Mouse (Mus musculus) macrophage (primary cell): ENCODE measurements at regions not wholly inside any gene's neighbourhood (a gene's known extent, or its start where the extent isn't known, plus 50 kb on each side); places are given as distances from the start of the nearest gene placed in this dataset.

Experiments
- H3K27ac ChIP-seq: fragments of 350-480 bp; formaldehyde crosslinking; 2 replicates; pipeline ENCODE4 v1.9.0; 2021
- H3K36me3 ChIP-seq: fragments of 350-480 bp; formaldehyde crosslinking; 2 replicates; pipeline ENCODE4 v1.9.0; 2021; ENCODE audit errors: inconsistent target
- H3K4me3 ChIP-seq: fragments of 350-480 bp; formaldehyde crosslinking; 2 replicates; pipeline ENCODE4 v1.9.0; 2021; ENCODE audit errors: inconsistent target
- H3K79me2 ChIP-seq: fragments of 350-480 bp; formaldehyde crosslinking; 2 replicates; pipeline ENCODE4 v1.9.0; 2021; ENCODE audit errors: inconsistent target
- WGBS: methylation state at CpG from one replicate; pipeline ENCODE4 v1.1.7; 2026; ENCODE audit warnings: inconsistent platforms; ENCODE audit not compliant: missing documents; 5-methylcytosine and 5-hydroxymethylcytosine counted together

DNA sequence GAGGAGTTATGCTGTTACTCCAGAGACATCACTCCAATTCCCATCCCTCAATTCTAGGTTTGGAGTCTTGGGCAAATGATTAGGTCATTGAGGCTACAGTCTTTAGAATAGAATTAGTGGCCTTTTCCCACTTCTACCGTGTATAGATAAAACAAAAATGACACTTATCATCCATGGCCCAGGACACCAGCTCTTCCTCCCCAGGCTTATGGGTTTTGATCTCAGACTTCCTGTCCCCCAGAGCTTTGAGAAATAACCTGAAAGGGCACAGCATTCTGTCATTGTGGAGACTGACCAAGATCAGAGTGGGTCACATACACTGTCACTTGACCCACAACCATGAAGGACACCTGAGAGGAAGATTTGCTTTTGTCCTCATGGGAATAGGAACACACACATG is 283.3 kb upstream of the Gm5148 start:
- no peaks in the 10 kb centered on the region for H3K79me2 ChIP-seq
- no peak overlapping the region for H3K4me3 ChIP-seq
- no peak overlapping the region for H3K27ac ChIP-seq
- H3K36me3 ChIP-seq = no peaks in the 10 kb centered on the region
- whole genome bisulfite sequencing = 87% methylated on average over 1 of the region's 1 CpGs

DNA sequence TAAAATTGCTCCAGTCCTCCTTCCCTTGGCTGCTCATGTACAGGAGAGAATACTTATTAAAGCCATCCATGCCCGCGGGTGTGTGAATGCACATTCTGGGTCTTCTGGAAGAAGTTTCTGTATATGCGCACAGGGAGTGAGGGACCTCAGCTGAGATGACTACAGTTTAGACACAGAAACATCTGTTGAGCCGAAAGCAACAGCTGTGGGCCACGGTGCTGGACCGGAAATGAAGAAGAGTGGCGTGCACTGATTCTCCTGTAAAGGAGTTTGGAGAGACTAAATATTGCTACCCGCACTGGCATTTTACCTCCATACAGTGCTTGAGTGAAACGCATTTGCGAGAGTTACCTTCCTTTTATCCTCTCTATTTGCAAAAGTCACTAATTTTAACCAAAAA is 278.0 kb upstream of the Gm5148 start:
- Histone ChIP-seq H3K4me3 (no peak overlapping the region), H3K27ac (no peak overlapping the region), H3K79me2 (no peaks in the 10 kb centered on the region), H3K36me3 (no peaks in the 10 kb centered on the region)
- WGBS = 96% methylated on average over 10 of the region's 10 CpGs

GRCm38 (mm10) chr3:37999779-38000178 is 275.5 kb upstream of the Gm5148 start:
- Histone ChIP-seq H3K79me2 (no peaks in the 10 kb centered on the region), H3K36me3 (no peaks in the 10 kb centered on the region), H3K4me3 (no peak overlapping the region), H3K27ac (no peak overlapping the region)
- WGBS = 100% methylated on average over 1 of the region's 1 CpGs

DNA sequence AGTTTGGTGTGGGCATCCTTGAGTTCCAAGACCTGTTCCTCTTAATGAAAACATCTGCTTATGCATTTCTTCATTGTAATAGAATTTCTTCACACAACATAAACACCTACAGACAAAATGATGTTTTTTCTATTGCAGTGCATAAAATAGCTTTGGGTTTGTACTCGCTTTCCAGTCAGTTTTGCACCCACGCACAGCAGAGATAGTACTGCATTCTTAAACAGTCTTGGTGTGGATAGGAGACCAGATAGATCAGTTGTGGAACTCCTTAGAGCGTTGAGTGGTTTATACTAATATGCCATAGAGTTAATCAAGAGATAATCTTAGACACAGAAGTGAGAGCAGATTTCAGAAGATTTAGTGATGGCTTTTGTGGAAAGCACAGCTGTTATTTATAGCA is 273.7 kb upstream of the Gm5148 start:
- H3K4me3 ChIP-seq = no peak overlapping the region
- no peaks in the 10 kb centered on the region for H3K36me3 ChIP-seq
- no peak overlapping the region for H3K27ac ChIP-seq
- WGBS = 84% methylated on average over 3 of the region's 3 CpGs
- H3K79me2 ChIP-seq = no peaks in the 10 kb centered on the region

- H3K36me3 ChIP-seq = no peaks in the 10 kb centered on the region
- H3K27ac ChIP-seq = no peak overlapping the region
- 92% methylated on average over 6 of the region's 6 CpGs for WGBS
- H3K4me3 ChIP-seq = no peak overlapping the region
- no peaks in the 10 kb centered on the region for H3K79me2 ChIP-seq
Observed at GRCm38 (mm10) chr3:37989992-37990391, 265.7 kb upstream of the Gm5148 start.

- Histone ChIP-seq H3K27ac (no peak overlapping the region), H3K79me2 (no peaks in the 10 kb centered on the region), H3K4me3 (no peak overlapping the region), H3K36me3 (no peaks in the 10 kb centered on the region)
- WGBS = 82% methylated on average over 19 of the region's 20 CpGs
Observed at GRCm38 (mm10) chr3:37987775-37988505, 263.6 kb upstream of the Gm5148 start.

- no peaks in the 10 kb centered on the region for H3K79me2 ChIP-seq
- no peak overlapping the region for H3K4me3 ChIP-seq
- no peaks in the 10 kb centered on the region for H3K36me3 ChIP-seq
- WGBS = 85% methylated on average over 14 of the region's 14 CpGs
- H3K27ac ChIP-seq = no peak overlapping the region
Observed at GRCm38 (mm10) chr3:37987007-37987774, 262.9 kb upstream of the Gm5148 start.

GRCm38 (mm10) chr3:37984706-37985105 is 260.4 kb upstream of the Gm5148 start:
- Histone ChIP-seq H3K4me3 (no peak overlapping the region), H3K27ac (no peak overlapping the region), H3K36me3 (no peaks in the 10 kb centered on the region), H3K79me2 (no peaks in the 10 kb centered on the region)
- WGBS = 87% methylated on average over 9 of the region's 9 CpGs

GRCm38 (mm10) chr3:37981481-37982180 is 257.3 kb upstream of the Gm5148 start:
- 92% methylated on average over 7 of the region's 7 CpGs for WGBS
- Histone ChIP-seq H3K36me3 (no peaks in the 10 kb centered on the region), H3K4me3 (no peak overlapping the region), H3K27ac (no peak overlapping the region), H3K79me2 (no peaks in the 10 kb centered on the region)

GRCm38 (mm10) chr3:37979871-37980270 is 255.6 kb upstream of the Gm5148 start:
- H3K79me2 ChIP-seq = no peaks in the 10 kb centered on the region
- no peak overlapping the region for H3K27ac ChIP-seq
- H3K4me3 ChIP-seq = no peak overlapping the region
- no peaks in the 10 kb centered on the region for H3K36me3 ChIP-seq
- 82% methylated on average over 5 of the region's 5 CpGs for WGBS

DNA sequence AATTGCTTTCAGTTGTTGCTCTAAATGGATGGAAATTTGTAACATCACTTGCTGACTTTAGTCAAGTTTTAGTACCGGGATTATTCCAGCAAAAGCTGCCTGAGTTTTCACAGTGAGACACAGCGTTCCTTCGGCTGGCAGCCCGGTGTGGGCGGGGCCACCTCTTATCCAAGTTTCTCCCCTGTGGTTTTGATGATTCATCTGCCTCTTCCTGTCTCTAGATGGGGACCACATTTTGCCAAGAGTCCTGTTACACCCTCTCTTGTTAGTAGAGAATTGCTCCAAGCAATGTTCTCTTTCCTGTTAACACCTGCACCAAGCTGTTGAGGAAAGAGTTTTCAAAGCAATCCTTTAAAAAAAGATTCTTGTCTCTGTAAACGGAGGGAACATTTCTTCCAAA is 254.2 kb upstream of the Gm5148 start:
- Histone ChIP-seq H3K79me2 (no peaks in the 10 kb centered on the region), H3K4me3 (no peak overlapping the region), H3K27ac (no peak overlapping the region), H3K36me3 (no peaks in the 10 kb centered on the region)
- WGBS = 1% methylated on average over 6 of the region's 6 CpGs

GRCm38 (mm10) chr3:37977453-37977852 is 253.2 kb upstream of the Gm5148 start:
- Histone ChIP-seq H3K36me3 (no peaks in the 10 kb centered on the region), H3K27ac (no peak overlapping the region), H3K4me3 (no peak overlapping the region), H3K79me2 (no peaks in the 10 kb centered on the region)
- WGBS = 94% methylated on average over 3 of the region's 3 CpGs

DNA sequence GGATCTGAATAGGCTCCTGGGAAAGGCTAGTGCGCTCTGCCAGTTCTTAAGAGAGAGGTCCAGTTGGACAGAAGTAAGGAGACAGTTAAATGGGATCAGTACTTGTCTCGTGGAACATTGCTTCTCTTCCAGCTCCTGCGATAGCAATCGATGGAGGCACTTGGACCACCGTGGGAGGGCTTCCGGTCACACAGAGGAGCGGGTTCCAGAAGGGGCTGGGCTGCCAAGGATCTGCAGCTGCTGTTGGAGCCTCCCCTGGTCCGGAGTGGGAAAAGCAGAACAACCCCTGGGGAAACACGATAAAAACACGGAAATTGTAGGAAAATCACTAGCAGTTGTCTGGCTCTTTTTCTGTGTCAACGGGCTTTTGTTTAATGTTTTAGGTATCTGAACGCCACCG is 252.3 kb upstream of the Gm5148 start:
- H3K27ac ChIP-seq = no peak overlapping the region
- no peaks in the 10 kb centered on the region for H3K79me2 ChIP-seq
- WGBS = 57% methylated on average over 13 of the region's 13 CpGs
- H3K36me3 ChIP-seq = no peaks in the 10 kb centered on the region
- H3K4me3 ChIP-seq = no peak overlapping the region

- no peak overlapping the region for H3K27ac ChIP-seq
- H3K36me3 ChIP-seq = no peaks in the 10 kb centered on the region
- 16% methylated on average over 11 of the region's 11 CpGs for WGBS
- no peak overlapping the region for H3K4me3 ChIP-seq
- no peaks in the 10 kb centered on the region for H3K79me2 ChIP-seq
Observed at GRCm38 (mm10) chr3:37975194-37975756, 251.0 kb upstream of the Gm5148 start.

- Histone ChIP-seq H3K79me2 (no peaks in the 10 kb centered on the region), H3K27ac (no peak overlapping the region), H3K36me3 (no peaks in the 10 kb centered on the region), H3K4me3 (no peak overlapping the region)
- 88% methylated on average over 3 of the region's 3 CpGs for WGBS
Observed at GRCm38 (mm10) chr3:37972931-37973330, 248.6 kb upstream of the Gm5148 start.
